Mouse (Mus musculus) left cerebral cortex, postnatal 36 days (tissue): ENCODE results near the gene Rbm12. TPM values are rescaled to one million over a fixed set of nuclear protein-coding genes. Genes with fewer than 3 reads are reported as not detected.

Experiments used
- DNase-seq, 2 experiments: peaks; one replicate each; pipeline ENCODE4 v3.0.0; 2021 to 2022; ENCODE audit warnings: low spot score in 2 of 2, mixed read lengths in 1 of 2
- intact Hi-C: fragments of 180-260 bp; cut with DNase I; formaldehyde crosslinking; loops from one replicate; pipeline ENCODE4 v1.15.1; 2025
- total RNA-seq, 2 experiments: library from RNA; stranded (reverse); gene quantifications; 2 replicates each; pipeline ENCODE4 v1.2.3; 2021

Gene Rbm12
- total RNA-seq, 2 experiments from 2014 or later: 22.3 to 26.9 TPM

GRCm38 (mm10) chr2:156087391-156088110, 24.2 kb downstream of the Rbm12 start:
- intact Hi-C loops: no loop called here
- DNase-seq: no peak

GRCm38 (mm10) chr2:156084541-156084940, 27.2 kb downstream of the Rbm12 start:
- intact Hi-C loops: no loop called here
- DNase-seq: no peak

GRCm38 (mm10) chr2:156080391-156080790, 31.4 kb downstream of the Rbm12 start:
- intact Hi-C loops: no loop called here
- no peak for DNase-seq

- DNase-seq: no peak
These were observed 32.1 kb downstream of the Rbm12 start for GRCm38 (mm10) chr2:156079674-156080073.

GRCm38 (mm10) chr2:156079183-156079560, 32.6 kb downstream of the Rbm12 start:
- no peak for DNase-seq
- intact Hi-C loops: no loop called here

More at GRCm38 (mm10) chr2:156079674-156080073, 32.1 kb downstream of the Rbm12 start:
- intact Hi-C loops: no loop called here

GRCm38 (mm10) chr2:156078421-156079182, 33.2 kb downstream of the Rbm12 start:
- intact Hi-C loops: no loop called here
- DNase-seq: no peak

- DNase-seq: no peak
- intact Hi-C loops: no loop called here
These were observed 34.3 kb downstream of the Rbm12 start for GRCm38 (mm10) chr2:156077461-156077860.

- DNase-seq: no peak
- intact Hi-C loops: no loop called here
These were observed 38.1 kb downstream of the Rbm12 start for GRCm38 (mm10) chr2:156073725-156074124.

GRCm38 (mm10) chr2:156071236-156071635, 40.5 kb downstream of the Rbm12 start:
- DNase-seq: no peak
- intact Hi-C loops: no loop called here

- intact Hi-C loops: no loop called here
- no peak for DNase-seq
These were observed 43.9 kb downstream of the Rbm12 start for GRCm38 (mm10) chr2:156067916-156068315.

GRCm38 (mm10) chr2:156066126-156066525, 45.7 kb downstream of the Rbm12 start:
- DNase-seq: no peak
- intact Hi-C loops: no loop called here

- intact Hi-C loops: no loop called here
- peak; percentile 61 to 64 for DNase-seq
These were observed 46.4 kb downstream of the Rbm12 start, which contains the start of gene Spag4 for GRCm38 (mm10) chr2:156065099-156066041. Gene Spag4, plus strand, starts transcription at chr2:156065175.

- DNase-seq: no peak
- intact Hi-C loops: no loop called here
These were observed 59.0 kb downstream of the Rbm12 start, which contains the start of gene Fer1l4 for GRCm38 (mm10) chr2:156052816-156053215. Gene Fer1l4, minus strand, starts transcription at chr2:156052947.

GRCm38 (mm10) chr2:156047929-156048328, 63.8 kb downstream of the Rbm12 start:
- DNase-seq: no peak
- intact Hi-C loops: no loop called here

- intact Hi-C loops: no loop called here
- DNase-seq: no peak
These were observed 68.9 kb downstream of the Rbm12 start for GRCm38 (mm10) chr2:156042903-156043302.

Other genes with a start within 250 kb of the Rbm12 start
- gene Uqcc1, start 181.7 kb downstream of the Rbm12 start, total RNA-seq: 10 to 100 TPM; 66.0 to 70.6 TPM
- gene Gm15557, start 171.2 kb downstream of the Rbm12 start, total RNA-seq: not detected
- under 1 TPM in 1 of 2 experiments, not detected in 1; 0.27 TPM for gene Gdf5, start 166.6 kb downstream of the Rbm12 start, total RNA-seq
- gene Cep250, start 155.5 kb downstream of the Rbm12 start, total RNA-seq: 10 to 100 TPM; 18.3 to 20.4 TPM
- 1 to 10 TPM; 1.5 to 1.6 TPM for gene 6430550D23Rik, start 104.0 kb downstream of the Rbm12 start, total RNA-seq
- gene Ergic3, start 103.9 kb downstream of the Rbm12 start, total RNA-seq: 100 to 1,000 TPM; 195 to 222 TPM
- not detected for gene Fer1l4, start 59.0 kb downstream of the Rbm12 start, total RNA-seq
- 1 to 10 TPM; 3.9 to 4.5 TPM for gene Spag4, start 46.8 kb downstream of the Rbm12 start, total RNA-seq
- gene Cpne1, start within 50 bp of the Rbm12 start, total RNA-seq: 10 to 100 TPM; 21.7 to 29.5 TPM
- 10 to 100 TPM; 19.2 to 22.8 TPM for gene Gm28036, start 15.1 kb upstream of the Rbm12 start, total RNA-seq
- gene Romo1, start 32.1 kb upstream of the Rbm12 start, total RNA-seq: 100 to 1,000 TPM; 143 to 169 TPM
- 10 to 100 TPM; 39.2 to 40.4 TPM for gene Nfs1, start 32.2 kb upstream of the Rbm12 start, total RNA-seq
- gene Rbm39, start 68.3 kb upstream of the Rbm12 start, total RNA-seq: 100 to 1,000 TPM; 223 to 344 TPM
- 10 to 100 TPM; 68.9 to 77.7 TPM for gene Phf20, start 84.5 kb upstream of the Rbm12 start, total RNA-seq
- gene Cnbd2, start 200.3 kb upstream of the Rbm12 start, total RNA-seq: 1 to 10 TPM; 4.9 to 7.2 TPM
- gene Scand1, start 200.7 kb upstream of the Rbm12 start, total RNA-seq: 100 to 1,000 TPM in 1 of 2 experiments, 10 to 100 TPM in 1; 86.2 to 105 TPM